Mouse (Mus musculus) CH12.LX (cell line): ENCODE measurements at regions not wholly inside any gene's neighbourhood (a gene's known extent, or its start where the extent isn't known, plus 50 kb on each side); places are given as distances from the start of the nearest gene placed in this dataset.

Source experiments
- DNase-seq: peaks from one replicate; pipeline ENCODE4 v3.0.0-alpha.2; 2013; ENCODE audit errors: extremely low read depth
- H3K27ac ChIP-seq: 2 replicates; pipeline ENCODE4 v1.5.1; 2012; ENCODE audit warnings: low read depth, mild to moderate bottlenecking, control low read depth, moderate library complexity; ENCODE audit not compliant: insufficient read depth
- H3K27me3 ChIP-seq: replicated peaks from 2 replicates; pipeline ENCODE3; 2012; ENCODE audit warnings: inconsistent platforms
- H3K36me3 ChIP-seq, 2 experiments: replicated peaks in 1 of 2; 2 replicates each; pipeline versions ENCODE3 to v1.6.1; 2012; ENCODE audit warnings: inconsistent platforms in 1 of 2, low read length in 1 of 2, mild to moderate bottlenecking in 1 of 2, mixed read lengths in 1 of 2, moderate library complexity in 1 of 2; ENCODE audit not compliant: control insufficient read depth in 1 of 2, insufficient read depth in 1 of 2
- H3K4me1 ChIP-seq, 2 experiments: 2 replicates each; pipeline ENCODE4 v1.6.1; 2012; ENCODE audit warnings: inconsistent platforms in 1 of 2, moderate library complexity in 1 of 2; ENCODE audit not compliant: insufficient read depth in 2 of 2, control insufficient read depth in 1 of 2
- H3K4me2 ChIP-seq: 2 replicates; pipeline ENCODE4 v1.6.1; 2012; ENCODE audit warnings: low read depth, mild to moderate bottlenecking, control low read depth; ENCODE audit not compliant: poor library complexity, insufficient read depth, severe bottlenecking
- H3K4me3 ChIP-seq, 3 experiments: fragments of 150-350 bp in 1 of 3; sonication (generic) in 1 of 3; replicated peaks in 1 of 3; 2 replicates each; pipeline versions ENCODE3 to v1.5.1; 2011 to 2012; ENCODE audit warnings: low read depth in 2 of 3, low read length in 2 of 3, mild to moderate bottlenecking in 2 of 3, moderate library complexity in 2 of 3, control low read depth in 1 of 3, improper control_type of control experiment in 1 of 3, inconsistent platforms in 1 of 3, mixed read lengths in 1 of 3; ENCODE audit not compliant: poor library complexity in 1 of 3
- H3K79me2 ChIP-seq: replicated peaks from 2 replicates; pipeline ENCODE4 v1.6.1; 2012; ENCODE audit warnings: mild to moderate bottlenecking, moderate library complexity; ENCODE audit not compliant: control insufficient read depth, poor library complexity, insufficient read depth, severe bottlenecking; ENCODE audit errors: extremely low read depth
- H3K9ac ChIP-seq: 2 replicates; pipeline ENCODE4 v1.6.1; 2012; ENCODE audit warnings: low read depth, mild to moderate bottlenecking, control low read depth, moderate library complexity; ENCODE audit not compliant: insufficient read depth
- H3K9me3 ChIP-seq: replicated peaks from 2 replicates; pipeline ENCODE3; 2012; ENCODE audit warnings: low read length, inconsistent platforms, mixed read lengths
- CTCF ChIP-seq, 2 experiments: IDR thresholded peaks in 1 of 2; conservative IDR thresholded peaks in 1 of 2; 2 replicates each; pipeline ENCODE4 v1.5.1; 2011 to 2012; ENCODE audit warnings: low read depth in 2 of 2, low read length in 2 of 2, improper control_type of control experiment in 1 of 2, inconsistent platforms in 1 of 2, mild to moderate bottlenecking in 1 of 2, moderate library complexity in 1 of 2
- MAX ChIP-seq: IDR thresholded peaks from 2 replicates; pipeline ENCODE4 v1.6.1; 2011; ENCODE audit warnings: low read length, improper control_type of control experiment
- NRF1 ChIP-seq: IDR thresholded peaks from 2 replicates; pipeline ENCODE4 v1.6.1; 2014; ENCODE audit warnings: low read depth, mild to moderate bottlenecking, inconsistent platforms, low read length, improper control_type of control experiment, moderate library complexity
- POLR2AphosphoS2 ChIP-seq: IDR thresholded peaks from 2 replicates; pipeline ENCODE4 v1.6.1; 2011; ENCODE audit warnings: low read depth, low read length, improper control_type of control experiment
- SMC3 ChIP-seq: IDR thresholded peaks from 2 replicates; pipeline ENCODE4 v1.6.1; 2011; ENCODE audit warnings: low read depth, low read length, improper control_type of control experiment
- ZMIZ1 ChIP-seq: IDR thresholded peaks from 2 replicates; pipeline ENCODE4 v1.6.1; 2012; ENCODE audit warnings: low read depth, mild to moderate bottlenecking, inconsistent platforms, low read length, improper control_type of control experiment
- ZNF384 ChIP-seq: IDR thresholded peaks from 2 replicates; pipeline ENCODE4 v1.6.1; 2012; ENCODE audit warnings: low read depth, low read length, improper control_type of control experiment, inconsistent platforms
- dilution Hi-C: fragments of 300-500 bp; cut with MboI; formaldehyde crosslinking; loops from 2 replicates; pipeline ENCODE4 v1.14.3; 2020; ENCODE audit warnings: low sequenced_read_pairs; ENCODE audit not compliant: extremely low pct_unique_long_range_greater_than_20kb, extremely low pct_ligation_motif_present
- in situ Hi-C: fragments of 300-500 bp; cut with MboI; formaldehyde crosslinking; loops from 3 replicates; pipeline ENCODE4 v1.14.3; 2019; ENCODE audit warnings: low sequenced_read_pairs, low pct_ligation_motif_present, low pct_unique_long_range_greater_than_20kb, mixed read lengths

- no peak overlapping the region for H3K27ac ChIP-seq
- TF ChIP-seq MAX = no peak
- in situ Hi-C loops (no loop called here), dilution Hi-C loops (no loop called here)
- H3K4me1 ChIP-seq = no peaks in the 10 kb centered on the region
- no peak overlapping the region for H3K4me3 ChIP-seq
- H3K27me3 ChIP-seq = no peaks in the 10 kb centered on the region
- no peak for DNase-seq
- no peak overlapping the region for H3K9ac ChIP-seq
- no peak overlapping the region for H3K4me2 ChIP-seq
- peaks cover 2% of the 10 kb centered on the region for H3K9me3 ChIP-seq
- H3K79me2 ChIP-seq = no peaks in the 10 kb centered on the region
- H3K36me3 ChIP-seq = no peaks in the 10 kb centered on the region
Observed at GRCm38 (mm10) chr14:114826662-114827321, 265.2 kb upstream of the Gpc5 start.

GRCm38 (mm10) chr14:114829310-114829709, 262.7 kb upstream of the Gpc5 start:
- H3K9me3 ChIP-seq = peaks cover 8% of the 10 kb centered on the region
- TF ChIP-seq SMC3 (no peak), ZNF384 (no peak)
- no peaks in the 10 kb centered on the region for H3K27me3 ChIP-seq
- no peaks in the 10 kb centered on the region for H3K79me2 ChIP-seq
- in situ Hi-C loops = no loop called here
- H3K4me2 ChIP-seq = no peak overlapping the region
- no peak overlapping the region for H3K4me3 ChIP-seq
- H3K9ac ChIP-seq = no peak overlapping the region
- H3K27ac ChIP-seq = no peak overlapping the region
- H3K36me3 ChIP-seq = no peaks in the 10 kb centered on the region
- H3K4me1 ChIP-seq = no peaks in the 10 kb centered on the region
- no peak for DNase-seq
- dilution Hi-C loops = no loop called here

GRCm38 (mm10) chr14:114832987-114833386, 259.0 kb upstream of the Gpc5 start:
- no peaks in the 10 kb centered on the region for H3K36me3 ChIP-seq
- peak in 1 of 2 experiments; percentile 11; a peak in 1 of 4 replicates for TF ChIP-seq CTCF (conservative IDR thresholded peaks at IDR 0.05 in 1 of 2, IDR thresholded peaks at IDR 0.05 in 1 of 2; ENCODE audit: low read depth in 2 of 2, low read length in 2 of 2)
- TF ChIP-seq NRF1 = no peak
- no peak for TF ChIP-seq POLR2AphosphoS2
- TF ChIP-seq ZMIZ1 = no peak
- in situ Hi-C loops = no loop called here
- H3K4me1 ChIP-seq = no peaks in the 10 kb centered on the region
- dilution Hi-C loops = no loop called here
- H3K4me3 ChIP-seq = no peak overlapping the region
- no peaks in the 10 kb centered on the region for H3K27me3 ChIP-seq
- DNase-seq = no peak
- H3K4me2 ChIP-seq = no peak overlapping the region
- peaks cover 8% of the 10 kb centered on the region for H3K9me3 ChIP-seq
- no peak overlapping the region for H3K9ac ChIP-seq
- no peaks in the 10 kb centered on the region for H3K79me2 ChIP-seq
- no peak overlapping the region for H3K27ac ChIP-seq
